Mouse (Mus musculus) T-cell, adult 2 months (primary cell): Measurements from ENCODE around the gene Cacna1a.

Source experiments
- DNase-seq: peaks from one replicate; pipeline ENCODE4 v3.0.0; 2022; ENCODE audit warnings: low spot score

The Cacna1a gene

GRCm38 (mm10) chr8:84637946-84638554 lies 249.8 kb downstream of the Cacna1a start:
- DNase-seq = no peak

- no peak for DNase-seq
These were observed 250.4 kb downstream of the Cacna1a start for GRCm38 (mm10) chr8:84638555-84639161.

- peak; percentile 95 for DNase-seq
These were observed 251.1 kb downstream of the Cacna1a start for GRCm38 (mm10) chr8:84639162-84640009.

- DNase-seq = no peak
These were observed 251.9 kb downstream of the Cacna1a start for GRCm38 (mm10) chr8:84640010-84640588.

- no peak for DNase-seq
These were observed 252.5 kb downstream of the Cacna1a start for GRCm38 (mm10) chr8:84640617-84641294.

GRCm38 (mm10) chr8:84641578-84642361 lies 253.5 kb downstream of the Cacna1a start:
- no peak for DNase-seq

- DNase-seq = no peak
These were observed 254.8 kb downstream of the Cacna1a start for GRCm38 (mm10) chr8:84643019-84643418.

GRCm38 (mm10) chr8:84646800-84647199 lies 258.6 kb downstream of the Cacna1a start:
- no peak for DNase-seq

- no peak for DNase-seq
These were observed 259.2 kb downstream of the Cacna1a start for GRCm38 (mm10) chr8:84647461-84647901.

GRCm38 (mm10) chr8:84650213-84650612 lies 262.0 kb downstream of the Cacna1a start:
- DNase-seq = no peak

GRCm38 (mm10) chr8:84653092-84653631 lies 264.9 kb downstream of the Cacna1a start:
- DNase-seq = no peak

- DNase-seq = no peak
These were observed 266.4 kb downstream of the Cacna1a start for GRCm38 (mm10) chr8:84654597-84654996.

- DNase-seq = no peak
These were observed 267.3 kb downstream of the Cacna1a start for GRCm38 (mm10) chr8:84655336-84656190.

GRCm38 (mm10) chr8:84656191-84656525 lies 267.9 kb downstream of the Cacna1a start:
- DNase-seq = no peak

- DNase-seq = peak; percentile 87
These were observed 268.4 kb downstream of the Cacna1a start for GRCm38 (mm10) chr8:84656641-84657126.

GRCm38 (mm10) chr8:84657203-84657602 lies 269.0 kb downstream of the Cacna1a start:
- no peak for DNase-seq

- no peak for DNase-seq
These were observed 269.4 kb downstream of the Cacna1a start for GRCm38 (mm10) chr8:84657680-84658079.

- no peak for DNase-seq
These were observed 270.7 kb downstream of the Cacna1a start for GRCm38 (mm10) chr8:84658951-84659350.

GRCm38 (mm10) chr8:84659936-84660818 lies 271.9 kb downstream of the Cacna1a start:
- DNase-seq = peak; percentile 88
